Mouse (Mus musculus): ENCODE data around the gene Gm3488. TPM values are rescaled to one million over a fixed set of nuclear protein-coding genes. Genes with fewer than 3 reads are reported as not detected.
"Not testable (repeated sequence)": the region's sequence is repeated elsewhere in the genome, so short reads cannot be mapped to it uniquely, and the experiment has no call there.

Gm3488 gene
- 1 to 10 TPM; 2.7 to 3.1 TPM for total RNA-seq (2021)
- long read RNA-seq, experiment 1, partial matches to known transcripts = 0 of 2 reads
- long read RNA-seq, experiment 1, other reads (novel, unspliced or antisense) = 2 of 2 reads
- long read RNA-seq, experiment 2 = 0 reads

DNA sequence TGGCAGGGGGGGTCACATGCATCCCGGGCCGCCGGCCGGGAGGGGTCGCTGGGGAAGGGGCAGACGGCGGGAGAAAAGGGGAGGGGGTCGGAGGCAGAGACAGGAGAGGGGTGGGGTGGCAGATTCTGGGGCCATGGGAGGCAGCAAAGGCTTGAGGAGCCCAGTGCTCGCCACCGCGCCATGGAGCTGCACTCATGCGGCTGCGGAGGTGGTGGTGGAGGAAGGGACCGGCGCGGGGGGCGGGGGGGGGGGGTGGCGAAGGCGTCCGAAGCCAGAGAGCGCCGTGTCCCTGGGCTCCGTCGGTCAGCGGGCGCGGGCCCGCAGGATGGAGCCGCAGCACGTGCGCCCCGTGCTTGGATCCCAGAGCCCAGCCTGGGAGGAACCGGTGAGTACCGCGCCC is at the start of gene Gm3488:
Gene Gm3488, plus strand, starts transcription at position 301 of the 400 bp plus-strand sequence.
- not testable (repeated sequence) for DNase-seq

- not testable (repeated sequence) for DNase-seq
Observed at GRCm38 (mm10) chr14:5455367-5455766, 46.1 kb upstream of the Gm3488 start, which contains the start of gene Gm3194. Gene Gm3194 (minus strand): TSS chr14:5455467.

DNA sequence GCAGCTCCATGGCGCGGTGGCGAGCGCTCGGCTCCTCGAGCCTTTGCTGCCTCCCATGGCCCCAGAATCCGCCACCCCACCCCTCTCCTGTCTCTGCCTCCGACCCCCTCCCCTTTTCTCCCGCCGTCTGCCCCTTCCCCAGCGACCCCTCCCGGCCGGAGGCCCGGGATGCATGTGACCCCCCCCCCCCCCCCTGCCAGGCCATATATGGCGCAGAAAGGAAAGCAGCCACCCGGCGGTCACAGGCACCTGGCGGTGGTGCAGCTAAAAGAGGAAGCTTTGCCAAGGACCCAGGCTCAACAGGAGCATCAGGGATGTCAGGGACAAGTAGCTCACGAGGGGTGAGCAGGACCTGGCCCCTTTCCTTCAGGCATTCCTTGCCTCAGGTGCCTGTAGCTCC is 41.0 kb upstream of the Gm3488 start:
- not testable (repeated sequence) for DNase-seq

GRCm38 (mm10) chr14:5477730-5478129 is 23.7 kb upstream of the Gm3488 start, which contains the start of gene Gm8246:
Gene Gm8246 (minus strand): TSS chr14:5477830.
- DNase-seq = not testable (repeated sequence)

GRCm38 (mm10) chr14:5483907-5484306 is 17.6 kb upstream of the Gm3488 start, which contains the start of gene Gm3187:
Gene Gm3187 (plus strand): TSS chr14:5484207.
- not testable (repeated sequence) for DNase-seq

DNA sequence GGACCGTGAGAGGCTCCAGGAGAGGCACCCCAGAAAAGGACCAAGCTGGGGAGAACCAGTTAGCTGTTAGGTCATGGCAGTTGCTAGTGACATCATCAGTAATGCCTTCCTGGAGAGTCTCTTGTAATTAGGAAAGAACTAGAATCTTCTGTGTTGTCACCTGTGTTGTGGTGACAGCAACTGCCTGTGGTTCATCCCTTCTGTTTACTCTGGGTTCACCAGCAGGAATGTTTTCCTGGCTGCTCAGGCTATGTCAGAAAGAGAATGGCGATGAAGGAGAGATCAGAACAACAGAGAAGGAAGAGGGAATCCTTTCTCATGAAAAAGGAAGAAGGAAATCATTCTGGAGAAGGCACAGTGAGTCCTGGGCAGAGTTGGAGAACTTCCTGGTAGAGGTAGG is 36.7 kb downstream of the Gm3488 start, which contains the start of gene Gm3532:
Gene Gm3532, plus strand, starts transcription at position 301 of the 400 bp plus-strand sequence.
- not testable (repeated sequence) for DNase-seq

Other genes starting within 250 kb of the Gm3488 start
- not detected for gene Gm3526, start 241.1 kb upstream of the Gm3488 start, total RNA-seq (2021)
- gene Gm3542, start 166.7 kb upstream of the Gm3488 start, total RNA-seq (2021) = under 1 TPM in 1 of 2 experiments, not detected in 1; 0.14 TPM
- gene Gm3500, start 112.6 kb upstream of the Gm3488 start, total RNA-seq (2021) = under 1 TPM in 1 of 2 experiments, not detected in 1; 0.32 TPM
- 1 to 10 TPM; 1.9 to 2.4 TPM for gene Gm3194, start 46.2 kb upstream of the Gm3488 start, total RNA-seq (2021)
- not detected for gene Gm8246, start 23.8 kb upstream of the Gm3488 start, total RNA-seq (2021)
- gene Gm3187, start 17.5 kb upstream of the Gm3488 start, total RNA-seq (2021) = not detected
- gene Gm3532, start 36.8 kb downstream of the Gm3488 start, total RNA-seq (2021) = not detected
- gene Gm8265, start 131.4 kb downstream of the Gm3488 start, total RNA-seq (2021) = not detected
- gene Gm9603, start 185.8 kb downstream of the Gm3488 start, total RNA-seq (2021) = under 1 TPM in 1 of 2 experiments, not detected in 1; 0.14 TPM
- gene Gm3373, start 239.9 kb downstream of the Gm3488 start, total RNA-seq (2021) = 1 to 10 TPM in 1 of 2 experiments, under 1 TPM in 1; 0.35 to 1.4 TPM

Measured in gastrocnemius, postnatal 10 days (tissue).